Mouse (Mus musculus) C2C12 (cell line): ENCODE results near the gene Zmym1.

ENCODE experiments used
- CTCF ChIP-seq: IDR thresholded peaks from one replicate; pipeline ENCODE4 v1.5.1; 2011; ENCODE audit not compliant: control insufficient read depth, insufficient read depth, insufficient read length
- MAX ChIP-seq: IDR thresholded peaks from one replicate; pipeline ENCODE4 v1.6.1; 2011; ENCODE audit warnings: mild to moderate bottlenecking, control low read depth
- USF1 ChIP-seq: IDR thresholded peaks from one replicate; pipeline ENCODE4 v1.6.1; 2011; ENCODE audit warnings: low read depth, mild to moderate bottlenecking, control low read depth, moderate library complexity

- TF ChIP-seq CTCF (no peak), MAX (no peak), USF1 (no peak)
Observed at GRCm38 (mm10) chr4:127037908-127038827, 22.8 kb downstream of the Zmym1 start.
